Mouse (Mus musculus) urinary bladder, adult 18-20 months (tissue): ENCODE measurements around the gene Bub1b.
A peak's percentile ranks its signal among the peaks of the same experiment; 100 is the strongest.
"Not testable (repeated sequence)": the region's sequence is repeated elsewhere in the genome, so short reads cannot be mapped to it uniquely, and the experiment has no call there.

Source experiments
- DNase-seq, 2 experiments: peaks; one replicate each; pipeline ENCODE4 v3.0.0; 2022; ENCODE audit warnings: low spot score in 2 of 2, mixed read lengths in 2 of 2

Gene Bub1b

GRCm38 (mm10) chr2:118618013-118618412 lies 20.0 kb downstream of the Bub1b start:
- no peak for DNase-seq

- DNase-seq: no peak
Observed at GRCm38 (mm10) chr2:118620101-118620500, 22.1 kb downstream of the Bub1b start.

- DNase-seq: no peak
Observed at GRCm38 (mm10) chr2:118620608-118621007, 22.6 kb downstream of the Bub1b start.

- DNase-seq: no peak
Observed at GRCm38 (mm10) chr2:118629276-118629675, 31.3 kb downstream of the Bub1b start.

GRCm38 (mm10) chr2:118633441-118633840 lies 35.4 kb downstream of the Bub1b start:
- no peak for DNase-seq

- no peak for DNase-seq
Observed at GRCm38 (mm10) chr2:118637258-118637657, 39.2 kb downstream of the Bub1b start.

GRCm38 (mm10) chr2:118637888-118638526 lies 40.0 kb downstream of the Bub1b start:
- DNase-seq: peak; percentile 48 to 50

GRCm38 (mm10) chr2:118638686-118639085 lies 40.7 kb downstream of the Bub1b start:
- DNase-seq: no peak

GRCm38 (mm10) chr2:118641147-118641546 lies 43.1 kb downstream of the Bub1b start:
- no peak for DNase-seq

GRCm38 (mm10) chr2:118642431-118642830 lies 44.4 kb downstream of the Bub1b start:
- DNase-seq: no peak

- no peak for DNase-seq
Observed at GRCm38 (mm10) chr2:118642942-118643341, 44.9 kb downstream of the Bub1b start.

- DNase-seq: no peak
Observed at GRCm38 (mm10) chr2:118646665-118647064, 48.7 kb downstream of the Bub1b start.

GRCm38 (mm10) chr2:118650697-118651096 lies 52.7 kb downstream of the Bub1b start:
- DNase-seq: not testable (repeated sequence)

GRCm38 (mm10) chr2:118656688-118657281 lies 58.8 kb downstream of the Bub1b start:
- DNase-seq: no peak

- peak in 1 of 2 experiments; percentile 73 for DNase-seq
Observed at GRCm38 (mm10) chr2:118658457-118658856, 60.4 kb downstream of the Bub1b start.

- peak in 1 of 2 experiments; percentile 42 for DNase-seq
Observed at GRCm38 (mm10) chr2:118659077-118659476, 61.1 kb downstream of the Bub1b start.

- DNase-seq: no peak
Observed at GRCm38 (mm10) chr2:118659493-118659892, 61.5 kb downstream of the Bub1b start.

- no peak for DNase-seq
Observed at GRCm38 (mm10) chr2:118659998-118660452, 62.0 kb downstream of the Bub1b start.

- no peak for DNase-seq
Observed at GRCm38 (mm10) chr2:118661891-118662290, 63.9 kb downstream of the Bub1b start.

GRCm38 (mm10) chr2:118662902-118663803 lies 65.1 kb downstream of the Bub1b start, which contains the start of gene Pak6:
Pak6 (plus strand) TSS chr2:118663303.
- DNase-seq: no peak

GRCm38 (mm10) chr2:118663804-118664766 lies 66.1 kb downstream of the Bub1b start:
- DNase-seq: peak; percentile 78 to 87
